Mouse (Mus musculus): ENCODE results near the gene Fam174a. TPM values are rescaled to one million over a fixed set of nuclear protein-coding genes. Genes with fewer than 3 reads are reported as not detected.

Fam174a gene
- total and polyA plus RNA-seq, 3 experiments, result 16.7 to 19.0 TPM; not detected in 1

GRCm38 (mm10) chr1:95315981-95316380 is 2.6 kb downstream of the Fam174a start:
- no peak overlapping the region for H3K9ac ChIP-seq (ENCODE audit: control insufficient read depth, low read depth, low read length, poor library complexity, severe bottlenecking)
- no peaks in the 10 kb centered on the region for H3K27me3 ChIP-seq (ENCODE audit: control insufficient read depth in 1 of 2, insufficient read depth in 2 of 2, low read length in 2 of 2)
- peaks cover 0 to 14% of the 10 kb centered on the region in 2 experiments; a peak in 2 of 4 replicates for H3K36me3 ChIP-seq (ENCODE audit: control insufficient read depth in 1 of 2, insufficient read depth in 2 of 2, low read length in 2 of 2)
- no peak for TF ChIP-seq CHD2 (IDR thresholded peaks at IDR 0.05; ENCODE audit: low read length)
- no peak for TF ChIP-seq TCF12 (IDR thresholded peaks at IDR 0.05; ENCODE audit: low read depth, low read length)
- TF ChIP-seq BHLHE40 (IDR thresholded peaks at IDR 0.05; ENCODE audit: borderline replicate concordance, low read depth, low read length), result no peak
- TF ChIP-seq KAT2A (conservative IDR thresholded peaks at IDR 0.05; ENCODE audit: low read depth, low read length), result no peak
- TF ChIP-seq SMC3 (IDR thresholded peaks at IDR 0.05; ENCODE audit: low read depth, low read length), result no peak
- no peak for TF ChIP-seq MYC (IDR thresholded peaks at IDR 0.05; ENCODE audit: low read depth, low read length)
- TF ChIP-seq ZKSCAN1 (IDR thresholded peaks at IDR 0.05; ENCODE audit: low read depth, low read length), result no peak
- TF ChIP-seq MXI1 (IDR thresholded peaks at IDR 0.05; ENCODE audit: low read depth, low read length), result no peak
- TF ChIP-seq JUND (IDR thresholded peaks at IDR 0.05; ENCODE audit: low read depth, low read length), result no peak
- no peak for TF ChIP-seq E2F4 (IDR thresholded peaks at IDR 0.05; ENCODE audit: borderline replicate concordance, low read depth, low read length)
- no peak for TF ChIP-seq UBTF (IDR thresholded peaks at IDR 0.05; ENCODE audit: borderline replicate concordance, insufficient read depth, low read depth, low read length)
- TF ChIP-seq SIN3A (IDR thresholded peaks at IDR 0.05; ENCODE audit: low read length), result no peak
- TF ChIP-seq CTCF (IDR thresholded peaks at IDR 0.05 in 2 of 3, conservative IDR thresholded peaks at IDR 0.05 in 1 of 3; ENCODE audit: control insufficient read depth in 1 of 3, insufficient read depth in 1 of 3, low read depth in 2 of 3, low read length in 3 of 3, poor library complexity in 1 of 3, severe bottlenecking in 1 of 3), result no peak
- no peak for TF ChIP-seq MAZ (IDR thresholded peaks at IDR 0.05; ENCODE audit: low read depth, low read length)
- TF ChIP-seq GATA1 (IDR thresholded peaks at IDR 0.05; ENCODE audit: low read depth, low read length), result no peak
- TF ChIP-seq ELF1 (IDR thresholded peaks at IDR 0.05; ENCODE audit: low read depth, low read length), result no peak
- TF ChIP-seq POLR2AphosphoS5 (IDR thresholded peaks at IDR 0.05; ENCODE audit: borderline replicate concordance, low read depth, low read length), result no peak
- TF ChIP-seq NELFE (IDR thresholded peaks at IDR 0.05; ENCODE audit: low read depth, low read length), result no peak
- no peak for TF ChIP-seq ZC3H11A (IDR thresholded peaks at IDR 0.05; ENCODE audit: low read depth, low read length)
- H3K27ac ChIP-seq (ENCODE audit: control insufficient read depth, low read depth, low read length), result no peak overlapping the region
- no peak for DNase-seq (ENCODE audit: low read depth, low spot score)
- H3K9me3 ChIP-seq (replicated peaks; ENCODE audit: insufficient read depth, low read length), result no peaks in the 10 kb centered on the region
- H3K4me1 ChIP-seq (ENCODE audit: control insufficient read depth in 1 of 2, insufficient read depth in 2 of 2, low read length in 2 of 2), result peaks cover 6 to 9% of the 10 kb centered on the region in 2 experiments
- H3K4me3 ChIP-seq (ENCODE audit: control insufficient read depth in 1 of 2, insufficient read depth in 1 of 2, low read depth in 2 of 2, low read length in 2 of 2), result no peak overlapping the region
- peaks cover 17% of the 10 kb centered on the region for H3K79me2 ChIP-seq (ENCODE audit: control insufficient read depth, insufficient read depth, low read length, poor library complexity)

DNA sequence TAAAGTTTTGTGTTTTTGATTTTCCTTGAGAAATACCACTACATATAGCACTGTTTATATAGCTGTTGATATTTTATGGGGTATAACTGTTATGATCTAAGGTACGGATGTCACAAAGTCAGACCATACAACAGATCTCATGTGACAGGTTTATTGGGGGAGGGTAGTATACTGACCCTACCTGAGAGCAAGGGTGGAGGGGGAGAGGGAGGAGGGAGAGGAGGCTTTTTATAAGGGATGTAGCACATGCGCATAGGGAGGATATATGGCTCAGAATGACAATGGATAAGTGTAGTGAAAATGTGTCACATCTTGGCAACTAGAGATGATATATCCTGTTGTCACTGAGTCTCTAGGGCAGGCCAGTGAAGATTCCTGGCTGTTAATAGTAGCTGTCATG is 8.8 kb downstream of the Fam174a start:
- Histone ChIP-seq H3K36me3 (ENCODE audit: control insufficient read depth in 1 of 2, insufficient read depth in 2 of 2, low read length in 2 of 2) (peaks cover 0 to 12% of the 10 kb centered on the region in 2 experiments; a peak in 2 of 4 replicates), H3K27ac (ENCODE audit: control insufficient read depth, low read depth, low read length) (no peak overlapping the region), H3K27me3 (ENCODE audit: control insufficient read depth in 1 of 2, insufficient read depth in 2 of 2, low read length in 2 of 2) (no peaks in the 10 kb centered on the region), H3K79me2 (ENCODE audit: control insufficient read depth, insufficient read depth, low read length, poor library complexity) (peaks cover 3% of the 10 kb centered on the region; the same call in 1 of the 2 replicates), H3K4me1 (ENCODE audit: control insufficient read depth in 1 of 2, insufficient read depth in 2 of 2, low read length in 2 of 2) (no peaks in the 10 kb centered on the region), H3K9me3 (replicated peaks; ENCODE audit: insufficient read depth, low read length) (no peaks in the 10 kb centered on the region), H3K4me3 (ENCODE audit: control insufficient read depth in 1 of 2, insufficient read depth in 1 of 2, low read depth in 2 of 2, low read length in 2 of 2) (no peak overlapping the region), H3K9ac (ENCODE audit: control insufficient read depth, low read depth, low read length, poor library complexity, severe bottlenecking) (no peak overlapping the region)
- DNase-seq (ENCODE audit: low read depth, low spot score), result no peak
- no peak for TF ChIP-seq UBTF (IDR thresholded peaks at IDR 0.05; ENCODE audit: borderline replicate concordance, insufficient read depth, low read depth, low read length)
- no peak for TF ChIP-seq SIN3A (IDR thresholded peaks at IDR 0.05; ENCODE audit: low read length)
- TF ChIP-seq BHLHE40 (IDR thresholded peaks at IDR 0.05; ENCODE audit: borderline replicate concordance, low read depth, low read length), result no peak
- TF ChIP-seq ETS1 (IDR thresholded peaks at IDR 0.05; ENCODE audit: low read depth, low read length), result no peak
- no peak for TF ChIP-seq ZC3H11A (IDR thresholded peaks at IDR 0.05; ENCODE audit: low read depth, low read length)
- no peak for TF ChIP-seq SMC3 (IDR thresholded peaks at IDR 0.05; ENCODE audit: low read depth, low read length)
- no peak for TF ChIP-seq ZMIZ1 (IDR thresholded peaks at IDR 0.05; ENCODE audit: low read depth, low read length)
- TF ChIP-seq ZKSCAN1 (IDR thresholded peaks at IDR 0.05; ENCODE audit: low read depth, low read length), result no peak
- no peak for TF ChIP-seq ELF1 (IDR thresholded peaks at IDR 0.05; ENCODE audit: low read depth, low read length)
- TF ChIP-seq RCOR1 (IDR thresholded peaks at IDR 0.05; ENCODE audit: low read depth, low read length), result no peak
- TF ChIP-seq POLR2AphosphoS5 (IDR thresholded peaks at IDR 0.05; ENCODE audit: borderline replicate concordance, low read depth, low read length), result no peak
- TF ChIP-seq MEF2A (IDR thresholded peaks at IDR 0.05; ENCODE audit: extremely low read depth, insufficient replicate concordance, low read depth, low read length, poor library complexity, severe bottlenecking), result no peak
- TF ChIP-seq MAZ (IDR thresholded peaks at IDR 0.05; ENCODE audit: low read depth, low read length), result no peak
- no peak for TF ChIP-seq TCF12 (IDR thresholded peaks at IDR 0.05; ENCODE audit: low read depth, low read length)
- TF ChIP-seq POLR2AphosphoS2 (IDR thresholded peaks at IDR 0.05; ENCODE audit: low read length), result no peak
- no peak for TF ChIP-seq USF1 (IDR thresholded peaks at IDR 0.05; ENCODE audit: low read depth, low read length)
- TF ChIP-seq POLR2A (IDR thresholded peaks at IDR 0.05; ENCODE audit: control insufficient read depth in 1 of 2, insufficient read depth in 1 of 2, low read depth in 1 of 2, low read length in 2 of 2, poor library complexity in 1 of 2), result no peak
- no peak for TF ChIP-seq EP300 (IDR thresholded peaks at IDR 0.05; ENCODE audit: low read depth in 1 of 2, low read length in 2 of 2)

Measured in MEL (cell line).